Mouse (Mus musculus): ENCODE measurements around the gene Atf7. TPM values are rescaled to one million over a fixed set of nuclear protein-coding genes. Genes with fewer than 3 reads are reported as not detected.
A peak's percentile ranks its signal among the peaks of the same experiment; 100 is the strongest.
"Not testable (repeated sequence)": the region's sequence is repeated elsewhere in the genome, so short reads cannot be mapped to it uniquely, and the experiment has no call there.

The Atf7 gene
- 123 and 142 TPM in 2 replicates for total RNA-seq (2015)
- total RNA-seq (2017), result 23.6 and 45.8 TPM in 2 replicates

DNA sequence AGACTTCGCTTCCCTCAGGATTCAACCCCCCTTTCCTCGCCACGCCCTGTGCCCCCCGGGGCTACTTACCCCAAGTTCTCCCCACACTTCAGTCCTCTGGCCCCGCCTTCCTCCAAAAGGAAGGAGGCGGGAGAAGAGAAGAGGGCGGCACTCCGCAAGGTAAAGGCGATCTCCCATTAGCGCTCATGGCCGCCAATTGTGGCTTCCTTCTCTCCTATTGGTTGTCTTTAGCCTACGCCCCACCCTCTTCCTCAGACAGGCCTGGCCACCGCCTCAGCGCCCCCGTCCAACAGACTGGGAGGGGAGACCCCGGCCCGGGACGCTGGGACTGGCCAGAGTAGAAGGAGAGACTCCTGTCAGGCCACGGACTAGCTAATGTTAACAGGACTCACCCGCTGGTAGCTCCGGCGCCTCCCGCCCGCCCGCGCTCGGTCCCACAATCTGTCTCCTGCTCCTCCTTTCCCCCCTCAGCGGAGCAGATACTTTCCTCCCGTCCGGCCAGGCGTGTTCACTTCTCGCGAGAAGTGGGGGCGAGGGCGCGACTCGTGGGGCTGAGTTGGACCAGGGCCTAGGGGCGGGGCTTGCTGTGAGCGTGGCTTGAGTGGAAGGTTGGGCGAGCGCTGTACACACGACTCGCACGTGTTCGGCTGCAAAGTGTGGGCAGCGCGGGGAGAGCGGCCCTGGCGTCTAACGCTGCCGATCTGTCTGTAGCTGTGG is at the start of gene Atf7, which contains the start of gene Gm28047:
Gene Atf7 (minus strand): TSS at position 495 of the 717 bp plus-strand sequence.
Gene Gm28047 (minus strand): TSS at position 98 of the 717 bp plus-strand sequence.
- ATAC-seq (ENCODE audit: poor library complexity, severe bottlenecking), result peak; percentile 90

DNA sequence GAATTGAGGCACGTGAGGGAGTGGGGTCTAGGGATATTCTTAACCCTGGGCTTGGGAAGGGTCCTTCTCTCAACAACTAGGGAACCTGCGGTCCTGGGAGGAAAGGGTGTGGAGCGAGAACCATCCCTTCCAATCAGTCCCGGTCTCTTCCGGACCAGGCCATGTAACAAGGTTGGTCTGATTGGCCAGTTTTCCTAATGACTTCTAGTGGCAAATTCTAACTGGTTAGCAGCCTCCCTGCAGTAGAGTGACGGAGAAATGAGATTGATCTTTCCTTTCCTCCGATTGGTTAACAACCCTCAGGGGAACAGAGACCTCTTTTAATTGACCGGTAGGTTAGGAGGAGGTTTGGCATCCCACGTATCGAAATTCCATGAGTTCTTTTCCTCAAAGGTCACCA is 48.3 kb upstream of the Atf7 start:
- ATAC-seq (ENCODE audit: poor library complexity, severe bottlenecking), result no peak

DNA sequence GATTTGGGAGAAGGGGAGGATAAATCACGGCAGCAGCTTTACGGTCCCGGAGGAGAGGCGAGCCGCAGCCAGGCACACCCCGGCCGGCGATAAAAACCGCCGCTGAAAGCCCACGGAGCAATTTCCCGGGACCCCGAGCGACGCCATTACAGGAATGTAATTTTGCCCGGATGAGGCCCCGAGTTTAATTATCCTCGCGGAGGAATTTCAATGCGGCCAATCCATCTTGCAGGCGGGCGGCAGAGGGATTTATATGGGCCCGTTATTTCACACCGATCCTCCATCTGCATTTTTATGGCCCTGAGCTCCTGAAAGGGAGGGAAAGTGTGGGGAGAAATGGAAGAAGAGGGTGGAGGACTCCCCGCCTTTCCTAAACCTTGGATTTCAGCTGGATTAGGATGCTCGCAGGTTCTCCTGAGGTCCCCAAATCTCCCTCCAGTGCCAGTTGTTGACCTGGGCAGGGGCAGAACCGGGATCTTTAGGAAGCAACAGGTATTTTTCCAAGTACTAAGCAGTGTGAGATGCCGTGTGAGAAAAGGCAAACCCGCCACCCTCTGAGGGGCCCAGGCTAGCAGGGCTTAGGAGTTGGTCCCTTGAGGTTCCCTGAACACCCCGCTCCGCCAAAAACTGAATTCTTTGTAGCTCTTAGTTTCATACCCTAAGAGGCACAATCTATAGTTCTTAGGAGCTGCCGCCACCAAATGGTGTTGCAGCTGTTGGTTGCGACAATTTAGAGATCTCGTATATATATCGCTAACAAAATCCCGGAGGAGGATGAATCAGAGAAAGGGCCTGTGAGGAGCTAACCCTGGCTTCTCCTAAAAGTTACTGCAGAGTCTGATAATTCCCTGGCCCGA is 47.2 kb upstream of the Atf7 start, which contains the start of gene Atp5g2:
Gene Atp5g2 (minus strand): TSS at position 138 of the 857 bp plus-strand sequence.
- ATAC-seq (ENCODE audit: poor library complexity, severe bottlenecking), result no peak

DNA sequence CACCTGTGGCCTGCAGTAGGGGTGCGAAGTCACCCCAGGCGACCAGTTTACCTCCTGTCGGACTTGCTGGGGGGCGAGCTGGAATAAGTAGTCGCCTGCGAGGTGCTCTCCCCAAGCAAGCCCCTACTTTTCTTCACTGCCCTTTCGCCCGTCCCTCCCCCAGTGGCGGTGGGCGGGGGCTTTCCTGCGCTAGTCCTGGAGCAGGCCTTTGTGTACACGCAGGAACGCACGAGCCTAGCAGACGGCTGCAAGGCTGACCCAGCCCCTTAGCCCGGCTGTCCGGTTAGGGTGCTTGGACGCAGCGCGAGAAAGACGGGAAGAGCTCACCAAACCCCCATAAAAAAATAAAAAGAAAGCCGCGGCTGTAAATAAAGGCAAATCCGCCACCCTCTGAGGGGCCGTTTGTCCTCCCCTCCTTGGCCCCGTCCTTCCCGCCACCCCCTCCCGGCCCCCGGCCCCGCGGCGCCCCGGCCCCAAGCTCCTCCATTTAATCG is 46.5 kb upstream of the Atf7 start:
- ATAC-seq (ENCODE audit: poor library complexity, severe bottlenecking), result peak; percentile 33

DNA sequence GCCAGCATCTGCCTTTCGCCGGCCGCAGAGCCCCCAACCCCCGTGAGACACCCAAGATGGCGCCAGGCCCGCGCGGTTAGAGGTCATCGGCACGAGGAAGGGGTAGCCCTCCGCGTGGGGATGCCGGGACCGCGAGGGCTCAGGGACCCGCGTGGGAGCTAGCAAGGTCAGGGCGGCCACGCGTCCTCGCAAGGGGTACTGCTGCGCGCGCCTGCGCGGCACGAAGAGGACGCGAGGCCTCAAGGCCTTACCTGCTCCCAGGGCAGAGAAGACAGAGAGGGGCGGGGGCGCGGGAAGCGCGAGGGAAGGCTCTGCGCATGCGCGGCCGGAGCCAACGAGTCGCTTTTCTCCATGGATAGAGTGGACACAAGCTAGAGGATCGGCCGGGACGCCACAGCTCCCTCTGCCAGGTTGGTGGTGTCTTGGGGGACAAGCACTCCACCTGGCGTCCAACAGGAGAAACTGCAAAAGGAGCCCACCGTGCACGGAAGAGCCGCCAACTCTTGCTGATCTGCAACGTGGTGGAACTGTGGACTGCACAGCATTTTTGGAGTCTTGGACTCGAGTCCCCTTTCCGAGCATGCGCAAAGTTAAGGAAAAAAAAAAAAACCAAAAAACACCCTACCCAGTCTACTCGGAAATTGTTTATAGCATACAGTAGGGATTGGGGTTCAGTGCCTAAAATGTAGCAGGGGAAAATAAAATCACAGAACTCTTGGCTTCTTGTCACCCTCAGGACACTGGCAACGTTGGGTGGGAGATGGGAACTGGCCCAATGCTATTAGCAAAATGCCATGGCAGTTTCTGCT is 45.7 kb upstream of the Atf7 start:
- peak; percentile 98 for ATAC-seq (ENCODE audit: poor library complexity, severe bottlenecking)

DNA sequence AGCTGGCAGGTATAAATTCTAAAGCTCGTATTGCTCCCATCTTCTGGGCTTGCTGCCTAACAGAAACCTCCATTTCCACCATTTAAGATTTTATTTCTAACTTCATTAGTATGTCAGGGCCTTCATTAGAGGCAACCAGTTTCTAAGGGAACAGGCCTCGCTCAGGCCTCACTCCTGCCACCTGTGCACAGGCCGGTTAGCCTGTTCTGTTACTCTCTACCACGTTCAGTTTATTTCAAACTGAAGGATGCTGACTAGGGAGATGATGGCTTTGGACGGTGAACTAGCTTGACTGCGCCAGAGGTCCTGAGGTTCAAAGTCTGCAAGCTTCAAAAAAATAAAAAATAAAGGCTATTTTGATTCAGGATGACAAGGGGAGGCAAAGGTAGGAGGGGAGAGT is 45.0 kb upstream of the Atf7 start:
- no peak for ATAC-seq (ENCODE audit: poor library complexity, severe bottlenecking)

DNA sequence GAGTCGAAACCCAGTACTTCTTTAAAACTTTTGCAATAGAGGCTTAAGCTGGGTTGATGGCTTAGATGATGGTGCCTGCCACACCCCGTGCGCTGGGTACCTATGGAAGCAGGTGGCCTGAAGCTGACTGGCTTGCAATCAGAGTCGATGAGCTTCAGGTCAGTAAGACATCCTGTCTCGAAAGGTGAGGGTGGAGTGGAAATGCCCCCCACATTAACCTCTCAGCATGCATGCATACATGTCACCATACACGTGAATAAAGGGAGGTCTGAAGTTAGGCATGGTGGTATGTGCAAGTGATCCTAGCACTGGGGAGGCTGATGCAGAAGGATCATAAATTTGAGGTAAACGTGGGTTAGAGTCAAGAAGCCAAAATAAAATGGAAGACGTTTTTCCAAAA is 44.3 kb upstream of the Atf7 start:
- no peak for ATAC-seq (ENCODE audit: poor library complexity, severe bottlenecking)

DNA sequence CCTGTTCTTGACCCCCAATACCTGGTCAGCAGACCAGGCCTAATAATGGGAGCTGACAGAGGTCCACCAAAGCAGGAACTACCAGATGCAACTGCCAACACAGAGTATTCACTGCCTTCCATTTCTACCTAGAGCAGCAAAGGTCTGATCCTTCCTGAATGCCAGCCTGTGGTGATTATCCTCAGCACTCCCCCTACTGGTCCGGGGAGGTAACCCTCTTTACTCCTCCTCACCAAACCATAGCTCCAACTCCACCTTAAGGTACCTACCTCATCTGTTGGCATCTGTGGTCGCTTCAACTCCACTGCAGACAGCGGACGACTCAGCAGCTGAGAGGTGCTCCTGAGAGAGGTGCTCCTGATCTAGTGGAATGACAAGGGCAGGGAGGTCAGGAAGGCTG is 40.2 kb upstream of the Atf7 start:
- ATAC-seq (ENCODE audit: poor library complexity, severe bottlenecking), result peak; percentile 90

DNA sequence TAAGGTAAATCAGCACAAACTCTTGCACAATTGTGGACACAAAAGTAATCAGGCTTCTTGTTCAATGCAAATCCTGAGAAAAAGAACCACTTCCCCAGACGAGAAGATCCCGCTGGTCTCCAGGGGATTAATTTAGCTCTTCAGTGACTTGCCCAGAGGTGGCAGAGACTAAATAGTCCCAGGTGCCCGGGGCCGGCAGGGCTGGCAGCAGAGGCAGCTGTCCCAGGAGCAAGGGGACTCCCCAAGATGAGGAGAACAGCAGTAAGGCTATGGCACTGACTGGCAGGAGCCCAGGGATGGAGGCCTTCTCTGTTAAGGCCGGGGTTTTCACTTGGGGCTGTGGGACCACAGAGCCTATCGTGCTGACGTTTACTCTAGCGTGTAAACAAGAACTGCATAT is 38.6 kb upstream of the Atf7 start:
- ATAC-seq (ENCODE audit: poor library complexity, severe bottlenecking), result no peak

DNA sequence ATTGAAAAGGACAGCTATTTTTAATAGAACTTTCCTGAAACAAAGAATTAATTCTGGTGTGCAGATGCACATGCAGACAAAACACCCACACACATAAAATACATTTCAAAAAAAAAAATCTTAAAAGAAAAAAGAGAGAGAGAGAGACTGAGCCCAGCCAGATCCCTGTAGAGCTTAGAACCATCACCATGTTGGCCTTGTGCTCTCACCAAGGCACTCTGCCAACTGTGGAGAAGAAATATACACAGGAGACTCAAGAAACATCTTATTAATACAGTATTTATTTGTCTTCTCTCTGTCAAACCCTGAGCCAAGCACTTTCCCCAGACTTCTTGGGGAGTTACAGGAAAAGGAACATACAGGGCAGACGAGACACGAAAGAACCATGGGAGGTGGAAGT is 37.3 kb upstream of the Atf7 start:
- not testable (repeated sequence) for ATAC-seq (ENCODE audit: poor library complexity, severe bottlenecking)

DNA sequence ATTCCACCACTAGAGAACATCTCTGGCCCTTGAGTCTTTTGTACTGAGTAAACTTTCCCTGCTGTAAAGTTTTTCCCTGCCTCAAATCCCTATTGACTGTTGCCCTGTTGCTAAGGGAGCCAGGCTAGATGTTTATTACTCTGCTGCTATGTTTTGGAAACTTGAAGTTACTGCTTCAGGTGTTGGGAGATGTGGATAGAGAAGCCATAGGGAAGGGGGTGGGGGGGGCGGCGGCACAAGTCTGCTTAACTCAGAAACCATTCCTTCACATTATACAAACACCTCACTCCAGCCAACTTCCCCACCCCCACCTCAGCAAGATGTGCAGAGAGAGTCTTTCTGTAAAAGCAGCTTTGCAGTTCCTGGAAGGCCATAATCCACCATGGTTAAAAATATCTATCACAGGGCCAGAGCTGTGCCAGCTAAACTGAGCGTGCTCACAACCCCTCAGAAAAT is 32.7 kb upstream of the Atf7 start:
- ATAC-seq (ENCODE audit: poor library complexity, severe bottlenecking), result no peak

DNA sequence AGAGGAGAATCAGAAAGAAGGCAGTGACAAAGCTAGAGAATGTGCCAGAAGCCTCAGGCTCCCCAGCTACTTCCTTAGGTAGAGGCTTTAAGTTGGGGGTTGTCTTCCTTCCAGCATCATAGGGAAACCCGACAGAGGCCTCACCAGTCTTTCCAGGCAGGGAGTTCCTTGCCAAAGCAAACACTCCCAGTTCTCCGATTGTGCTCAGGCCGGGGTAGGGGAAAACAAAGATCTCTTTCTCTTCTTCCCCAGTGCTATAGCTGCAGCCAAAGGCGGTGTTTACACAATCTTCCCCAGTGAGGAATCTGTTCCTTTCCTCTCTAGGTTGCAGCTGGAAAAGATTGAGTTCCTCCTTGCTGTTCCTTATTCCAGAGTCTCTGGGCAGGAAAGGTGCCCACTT is 31.4 kb upstream of the Atf7 start:
- ATAC-seq (ENCODE audit: poor library complexity, severe bottlenecking), result no peak

DNA sequence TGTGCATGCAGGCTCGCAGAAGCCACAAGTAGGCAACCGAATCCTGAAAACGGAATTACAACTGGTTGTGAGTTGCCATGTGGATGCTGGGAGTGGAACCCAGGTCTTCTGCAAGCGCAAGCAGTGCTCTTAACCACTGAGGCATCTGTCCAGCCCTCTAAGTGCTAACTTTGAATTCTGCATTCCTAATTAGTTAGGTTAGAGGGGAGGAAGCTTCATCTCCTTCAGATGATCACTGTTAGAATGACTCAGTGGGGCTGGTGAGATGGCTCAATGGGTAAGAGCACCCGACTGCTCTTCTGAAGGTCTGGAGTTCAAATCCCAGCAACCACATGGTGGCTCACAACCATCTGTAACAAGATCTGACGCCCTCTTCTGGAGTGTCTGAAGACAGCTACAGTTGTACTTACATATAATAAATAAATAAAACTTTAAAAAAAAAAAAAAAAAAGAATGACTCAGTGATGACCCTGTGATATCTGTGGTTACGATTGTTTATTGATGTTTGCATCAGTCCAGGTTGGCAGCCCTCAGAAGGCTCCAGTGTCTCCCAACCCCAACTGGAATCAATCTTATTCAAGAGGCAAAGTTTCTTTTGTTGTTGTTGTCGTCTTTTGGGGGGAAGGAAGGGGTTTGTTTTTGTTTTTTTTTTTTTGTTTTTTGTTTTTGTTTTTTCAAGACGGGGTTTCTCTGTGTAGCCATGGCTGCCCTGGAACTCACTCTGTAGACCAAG is 26.8 kb upstream of the Atf7 start:
- ATAC-seq (ENCODE audit: poor library complexity, severe bottlenecking), result not testable (repeated sequence)

DNA sequence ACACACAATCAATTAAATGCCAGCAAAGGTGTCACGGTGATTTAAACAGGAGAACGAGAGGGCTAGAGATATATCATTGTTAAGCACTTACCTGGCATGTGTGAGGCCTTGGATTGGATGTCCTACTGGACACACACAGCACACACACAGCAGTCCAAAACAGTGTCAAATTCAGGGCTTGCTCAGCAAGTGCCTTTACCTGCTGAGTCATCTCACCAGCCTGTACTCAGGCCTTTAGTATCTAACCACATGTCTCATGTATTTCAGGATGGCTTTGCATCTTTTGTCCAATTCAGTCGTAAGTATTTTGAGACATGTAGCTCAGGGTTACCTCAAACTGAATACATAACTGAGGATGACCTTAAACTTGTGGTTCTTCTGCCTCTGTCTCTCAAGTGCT is 25.8 kb upstream of the Atf7 start:
- no peak for ATAC-seq (ENCODE audit: poor library complexity, severe bottlenecking)

DNA sequence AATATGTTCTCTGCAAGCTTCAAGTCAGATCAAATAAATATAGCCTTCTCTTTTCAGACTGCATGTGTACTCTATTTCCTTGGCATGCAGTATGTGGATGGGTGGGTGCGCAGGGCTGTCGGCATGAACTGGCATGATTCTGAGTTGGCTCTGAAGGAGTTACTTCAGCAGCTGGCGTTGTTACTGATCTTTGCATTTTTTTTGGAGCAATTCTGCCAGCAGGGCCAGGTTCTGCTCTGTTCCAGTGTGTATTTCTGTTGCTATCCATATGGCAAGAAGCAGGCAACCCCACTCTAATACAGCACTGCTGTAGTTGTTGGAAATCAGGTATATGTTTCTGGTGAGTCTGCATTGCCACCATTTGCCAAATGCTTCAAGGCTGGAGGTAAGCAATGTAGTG is 10.6 kb upstream of the Atf7 start:
- no peak for ATAC-seq (ENCODE audit: poor library complexity, severe bottlenecking)

DNA sequence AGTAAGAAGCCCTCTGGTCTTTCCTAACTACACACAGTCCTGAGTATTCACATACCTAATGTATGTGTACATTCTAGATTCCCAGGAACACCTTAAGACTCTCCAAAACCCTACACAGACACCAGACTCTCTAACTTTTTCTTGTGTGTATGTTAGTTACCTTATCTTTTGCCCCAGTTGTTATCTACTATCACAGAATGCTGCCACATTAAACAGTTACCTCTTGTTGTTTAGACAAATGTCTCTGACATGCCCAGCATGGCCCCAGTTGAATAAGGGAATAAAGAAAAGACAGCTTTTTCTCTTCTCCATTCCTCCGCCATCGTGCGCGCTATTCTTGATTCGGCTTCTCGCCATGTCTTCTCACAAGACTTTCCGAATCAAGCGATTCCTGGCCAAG is 9.4 kb upstream of the Atf7 start:
- ATAC-seq (ENCODE audit: poor library complexity, severe bottlenecking), result no peak

DNA sequence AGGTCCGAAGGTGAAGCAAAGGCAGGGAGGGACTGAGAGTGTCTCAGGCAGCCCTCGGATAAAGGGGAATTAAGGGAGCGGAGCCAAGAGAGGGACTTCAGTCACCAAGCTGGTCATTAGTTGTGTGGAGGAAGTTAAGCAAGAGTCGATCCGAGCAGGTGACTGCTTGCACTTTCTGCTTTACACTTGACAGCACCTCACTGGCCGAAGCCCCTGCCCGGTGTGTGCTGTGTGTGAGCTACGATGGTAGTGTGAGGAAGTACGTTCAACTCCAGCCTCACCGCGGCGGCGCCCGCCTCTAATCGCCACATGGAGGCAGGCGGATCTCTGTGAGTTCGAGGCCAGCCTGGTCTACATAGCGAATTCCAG is 407 bp upstream of the Atf7 start:
- peak; percentile 68 for ATAC-seq (ENCODE audit: poor library complexity, severe bottlenecking)

DNA sequence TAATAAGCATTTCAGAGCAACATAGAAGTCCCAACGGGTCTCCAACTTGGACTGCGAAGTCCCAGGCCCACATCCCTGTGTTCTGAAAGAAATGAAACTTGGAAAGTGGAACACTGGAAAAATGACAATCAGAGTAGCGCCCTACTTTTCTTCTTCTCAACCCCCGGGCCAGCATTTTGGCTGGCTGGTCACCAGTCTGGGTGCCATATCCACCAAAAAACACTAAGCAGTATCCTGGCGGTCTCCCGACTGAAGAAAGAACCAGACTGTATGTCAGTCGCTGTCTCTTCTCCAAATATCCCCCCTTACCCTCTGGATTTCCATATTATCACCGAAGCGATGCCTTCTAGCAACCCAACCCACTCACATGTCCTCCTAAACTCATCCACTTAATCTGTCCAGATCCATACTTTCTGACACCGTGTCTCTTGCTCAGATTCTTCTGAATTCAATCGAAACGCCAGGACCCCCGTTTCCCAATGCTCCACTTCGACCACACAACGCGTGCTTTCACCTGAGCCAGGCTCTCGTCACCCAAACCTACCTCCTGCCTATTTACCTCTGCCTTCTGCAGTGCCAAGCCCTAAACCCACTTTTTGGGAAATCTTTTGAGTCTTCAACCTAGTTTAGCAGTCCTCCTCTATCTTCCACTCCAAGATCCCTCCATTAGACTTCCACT is 834 bp downstream of the Atf7 start:
- ATAC-seq (ENCODE audit: poor library complexity, severe bottlenecking), result 0 out of 2 replicates have a peak, but pooled peaks have one; percentile 0

DNA sequence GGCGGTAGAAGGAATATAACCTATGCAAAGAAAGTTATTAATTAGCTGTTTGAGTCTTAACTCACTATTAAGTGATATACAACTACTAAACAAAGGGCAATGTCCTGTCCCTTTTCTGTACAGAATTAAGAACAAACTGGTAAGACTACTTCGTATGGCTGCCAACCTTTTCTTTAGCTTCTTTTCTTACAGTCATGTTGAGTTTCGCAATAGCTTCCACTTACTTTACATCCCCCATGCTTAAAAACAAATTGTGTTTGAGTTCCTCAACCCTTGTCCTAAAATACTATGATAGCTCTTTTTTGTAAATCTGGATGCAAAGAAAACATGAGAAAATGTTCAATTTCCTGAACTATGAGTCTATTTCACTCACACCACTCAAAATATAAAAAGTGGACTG is 2.1 kb downstream of the Atf7 start:
- no peak for ATAC-seq (ENCODE audit: poor library complexity, severe bottlenecking)

DNA sequence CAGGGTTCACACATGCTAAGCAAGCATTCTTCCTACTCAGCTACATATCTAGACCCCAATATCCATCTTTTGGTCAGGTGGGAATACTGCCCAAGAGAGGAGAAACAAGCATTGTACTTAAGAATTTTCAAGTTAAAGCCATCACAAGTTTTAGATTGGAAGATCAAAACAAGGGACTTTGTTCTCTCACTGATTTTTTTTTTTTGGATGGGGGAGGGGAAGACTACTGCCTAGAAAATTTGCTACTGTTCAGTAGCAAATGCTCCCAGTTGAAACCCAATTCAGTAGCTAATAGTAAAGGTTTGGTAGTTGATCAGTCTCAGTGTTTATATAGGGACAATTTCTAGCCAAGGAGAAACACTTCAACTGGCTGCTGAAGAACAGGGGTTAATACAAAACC is 2.7 kb downstream of the Atf7 start:
- ATAC-seq (ENCODE audit: poor library complexity, severe bottlenecking), result no peak

All from megakaryocyte, adult 5-6 weeks (primary cell).